Mouse (Mus musculus) liver, embryonic 14.5 days (tissue): ENCODE results near the gene Trim15.

Source experiments
- CTCF ChIP-seq: IDR thresholded peaks from 2 replicates; pipeline ENCODE4 v1.5.1; 2016; ENCODE audit warnings: antibody characterized with exemption, low read depth, control low read depth
- EP300 ChIP-seq: IDR thresholded peaks from 2 replicates; pipeline ENCODE4 v1.6.1; 2016; ENCODE audit warnings: antibody characterized with exemption, low read depth

- TF ChIP-seq CTCF (no peak), EP300 (no peak)
Measured at GRCm38 (mm10) chr17:36912031-36912430, 45.0 kb upstream of the Trim15 start.
